Mouse (Mus musculus): ENCODE results near the gene Cnih1.
"Not testable (repeated sequence)": the region's sequence is repeated elsewhere in the genome, so short reads cannot be mapped to it uniquely, and the experiment has no call there.

Gene Cnih1

GRCm38 (mm10) chr14:46788505-46788901 lies 292 bp upstream of the Cnih1 start:
- peak; percentile 13 for DNase-seq (ENCODE audit: low read depth, low spot score)

- DNase-seq (ENCODE audit: low read depth, low spot score), result peak; percentile 56
Measured at GRCm38 (mm10) chr14:46787454-46787786, 791 bp downstream of the Cnih1 start.

GRCm38 (mm10) chr14:46785247-46785646 lies 3.0 kb downstream of the Cnih1 start:
- no peak for DNase-seq (ENCODE audit: low read depth, low spot score)

GRCm38 (mm10) chr14:46783327-46783926 lies 4.8 kb downstream of the Cnih1 start:
- DNase-seq (ENCODE audit: low read depth, low spot score), result no peak

GRCm38 (mm10) chr14:46782187-46782828 lies 5.9 kb downstream of the Cnih1 start:
- no peak for DNase-seq (ENCODE audit: low read depth, low spot score)

GRCm38 (mm10) chr14:46781086-46781485 lies 7.1 kb downstream of the Cnih1 start:
- DNase-seq (ENCODE audit: low read depth, low spot score), result no peak

- no peak for DNase-seq (ENCODE audit: low read depth, low spot score)
Measured at GRCm38 (mm10) chr14:46779217-46779616, 9.0 kb downstream of the Cnih1 start.

- DNase-seq (ENCODE audit: low read depth, low spot score), result no peak
Measured at GRCm38 (mm10) chr14:46778756-46779155, 9.5 kb downstream of the Cnih1 start.

GRCm38 (mm10) chr14:46770036-46770435 lies 18.2 kb downstream of the Cnih1 start:
- no peak for DNase-seq (ENCODE audit: low read depth, low spot score)

GRCm38 (mm10) chr14:46767116-46767515 lies 21.1 kb downstream of the Cnih1 start:
- no peak for DNase-seq (ENCODE audit: low read depth, low spot score)

- DNase-seq (ENCODE audit: low read depth, low spot score), result peak; percentile 6
Measured at GRCm38 (mm10) chr14:46761186-46761585, 27.0 kb downstream of the Cnih1 start.

- DNase-seq (ENCODE audit: low read depth, low spot score), result peak; percentile 88
Measured at GRCm38 (mm10) chr14:46760355-46761029, 27.7 kb downstream of the Cnih1 start, which contains the start of gene Cdkn3. Gene Cdkn3, plus strand, starts transcription at chr14:46760541.

- DNase-seq (ENCODE audit: low read depth, low spot score), result no peak
Measured at GRCm38 (mm10) chr14:46759970-46760354, 28.2 kb downstream of the Cnih1 start.

GRCm38 (mm10) chr14:46757736-46758135 lies 30.5 kb downstream of the Cnih1 start:
- DNase-seq (ENCODE audit: low read depth, low spot score), result no peak

GRCm38 (mm10) chr14:46755851-46756250 lies 32.4 kb downstream of the Cnih1 start:
- DNase-seq (ENCODE audit: low read depth, low spot score), result no peak

- not testable (repeated sequence) for DNase-seq (ENCODE audit: low read depth, low spot score)
Measured at GRCm38 (mm10) chr14:46754371-46754770, 33.8 kb downstream of the Cnih1 start.

- no peak for DNase-seq (ENCODE audit: low read depth, low spot score)
Measured at GRCm38 (mm10) chr14:46745413-46745812, 42.8 kb downstream of the Cnih1 start.

- no peak for DNase-seq (ENCODE audit: low read depth, low spot score)
Measured at GRCm38 (mm10) chr14:46742674-46743073, 45.5 kb downstream of the Cnih1 start.

GRCm38 (mm10) chr14:46737346-46737745 lies 50.9 kb downstream of the Cnih1 start:
- not testable (repeated sequence) for DNase-seq (ENCODE audit: low read depth, low spot score)

- DNase-seq (ENCODE audit: low read depth, low spot score), result no peak
Measured at GRCm38 (mm10) chr14:46736366-46736765, 51.8 kb downstream of the Cnih1 start.

GRCm38 (mm10) chr14:46734761-46735455 lies 53.3 kb downstream of the Cnih1 start:
- DNase-seq (ENCODE audit: low read depth, low spot score), result no peak

GRCm38 (mm10) chr14:46734262-46734661 lies 53.9 kb downstream of the Cnih1 start:
- no peak for DNase-seq (ENCODE audit: low read depth, low spot score)

All from 3T3-L1 (cell line).